Mouse (Mus musculus) heart, embryonic 15.5 days (tissue): ENCODE results near the gene Emilin3. TPM values are rescaled to one million over a fixed set of nuclear protein-coding genes. Genes with fewer than 3 reads are reported as not detected.

Experiments
- ATAC-seq: fragments of 200-750 bp; cut with Nextera tagmentation; replicated peaks from 2 replicates; pipeline ENCODE4 v1.8.0; 2017; ENCODE audit warnings: low read depth, moderate TSS enrichment; ENCODE audit not compliant: insufficient number of reproducible peaks, insufficient read depth, low FRiP score
- H3K27ac ChIP-seq: fragments of 300-500 bp; sonication (generic); 2 replicates; pipeline ENCODE4 v1.5.1; 2015; ENCODE audit warnings: mild to moderate bottlenecking, inconsistent platforms
- H3K27me3 ChIP-seq: fragments of 300-500 bp; sonication (generic); 2 replicates; pipeline ENCODE4 v1.6.1; 2015; ENCODE audit warnings: inconsistent platforms
- H3K36me3 ChIP-seq: fragments of 300-500 bp; sonication (generic); 2 replicates; pipeline ENCODE4 v1.6.1; 2015; ENCODE audit warnings: mild to moderate bottlenecking, inconsistent platforms
- H3K4me1 ChIP-seq: fragments of 300-500 bp; sonication (generic); replicated peaks from 2 replicates; pipeline ENCODE4 v1.6.1; 2015; ENCODE audit warnings: inconsistent platforms
- H3K4me2 ChIP-seq: fragments of 300-500 bp; sonication (generic); 2 replicates; pipeline ENCODE4 v1.6.1; 2015; ENCODE audit warnings: inconsistent platforms, mild to moderate bottlenecking, moderate library complexity
- H3K4me3 ChIP-seq: fragments of 300-500 bp; sonication (generic); 2 replicates; pipeline ENCODE4 v1.5.1; 2015; ENCODE audit warnings: mild to moderate bottlenecking, inconsistent platforms
- H3K9ac ChIP-seq: fragments of 300-500 bp; sonication (generic); 2 replicates; pipeline ENCODE4 v1.6.1; 2015; ENCODE audit warnings: mild to moderate bottlenecking, inconsistent platforms
- H3K9me3 ChIP-seq: fragments of 300-500 bp; sonication (generic); replicated peaks from 2 replicates; pipeline ENCODE4 v1.6.1; 2016; ENCODE audit warnings: inconsistent platforms
- WGBS: fragments of 180-500 bp; shearing (Covaris S2); methylation state at CpG from one replicate; pipeline ENCODE4 v1.1.7; 2015; ENCODE audit warnings: mixed read lengths; 5-methylcytosine and 5-hydroxymethylcytosine counted together
- polyA plus RNA-seq: library from polyadenylated mRNA; unstranded; fragments of >200 nt; fragmentation: Nextera tagmentation; extraction: Ambion mirVana; gene quantifications from 2 replicates; pipeline ENCODE4 v1.2.1, GENCODE M21; 2015

Emilin3 gene
- polyA plus RNA-seq, 1 experiment from 2014 or later = 1.7 TPM

DNA sequence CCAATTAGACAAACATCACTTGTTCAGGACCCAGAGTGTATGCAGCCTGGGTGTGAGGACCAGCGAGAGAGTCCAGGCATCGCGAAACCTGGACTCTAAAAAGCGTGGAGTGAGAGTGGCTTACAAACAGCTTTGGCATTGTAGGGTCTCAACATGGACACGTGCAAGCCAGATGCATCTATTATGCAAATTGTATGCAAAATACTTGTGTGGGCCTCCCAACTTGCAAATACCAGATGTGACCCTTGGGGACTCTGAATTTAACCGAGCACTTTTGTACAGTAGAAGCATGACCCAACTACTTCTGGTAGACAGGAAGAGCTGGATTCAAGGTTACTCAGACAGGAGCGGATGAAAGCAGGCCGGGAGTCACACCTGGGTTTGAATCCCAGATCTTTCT, 4.6 kb upstream of the Emilin3 start:
- peaks cover 40% of the 10 kb centered on the region for H3K27me3 ChIP-seq
- no peak overlapping the region for H3K4me3 ChIP-seq
- no peak for ATAC-seq
- H3K4me1 ChIP-seq = peaks cover 29% of the 10 kb centered on the region
- H3K9ac ChIP-seq = no peak overlapping the region
- H3K36me3 ChIP-seq = no peaks in the 10 kb centered on the region
- no peak overlapping the region for H3K4me2 ChIP-seq
- H3K27ac ChIP-seq = no peak overlapping the region
- H3K9me3 ChIP-seq = no peaks in the 10 kb centered on the region
- 85% methylated on average over 8 of the region's 8 CpGs for WGBS

DNA sequence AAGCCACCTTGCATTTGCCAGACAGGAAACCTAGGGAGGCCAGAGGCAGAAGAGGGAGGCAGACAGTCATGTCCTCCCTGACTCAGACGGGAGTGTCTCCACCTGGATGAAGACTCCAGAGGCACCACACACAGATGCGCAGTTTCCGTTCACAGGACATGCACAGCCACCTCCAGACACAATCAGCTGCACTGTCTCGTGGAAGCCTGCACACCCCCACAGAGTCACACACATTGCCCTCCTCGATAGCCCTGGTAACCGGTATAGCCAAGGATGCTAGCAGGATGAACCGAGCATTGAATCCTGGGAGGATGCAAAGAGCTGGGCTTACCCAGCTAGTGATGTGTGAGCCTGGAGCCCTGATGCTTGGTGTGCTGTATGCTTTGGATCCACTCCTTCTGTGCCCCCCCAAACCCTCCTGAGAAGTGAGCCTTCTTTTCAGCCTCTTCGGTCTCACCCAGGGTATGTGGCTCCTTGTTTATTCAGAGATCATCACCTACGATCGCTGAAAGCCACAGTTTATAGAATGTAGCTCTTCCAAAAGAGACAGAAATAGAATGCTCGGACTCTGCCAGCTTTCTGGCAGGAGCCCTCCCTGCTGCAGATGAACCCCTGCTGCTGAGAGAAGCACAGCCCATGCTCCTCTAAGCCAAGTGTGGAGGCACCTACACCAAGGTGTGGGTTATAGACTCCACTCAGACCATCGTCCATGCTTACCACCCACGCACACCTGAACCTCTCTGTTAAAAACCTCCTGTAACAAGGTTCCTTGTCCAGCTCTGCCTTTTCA, 3.9 kb upstream of the Emilin3 start:
- no peak overlapping the region for H3K9ac ChIP-seq
- H3K27me3 ChIP-seq = peaks cover 47% of the 10 kb centered on the region
- ATAC-seq = no peak
- H3K27ac ChIP-seq = no peak overlapping the region
- peaks cover 33% of the 10 kb centered on the region for H3K4me1 ChIP-seq
- H3K36me3 ChIP-seq = no peaks in the 10 kb centered on the region
- WGBS = 54% methylated on average over 13 of the region's 13 CpGs
- no peaks in the 10 kb centered on the region for H3K9me3 ChIP-seq
- no peak overlapping the region for H3K4me3 ChIP-seq
- peak overlapping the region; percentile 32 for H3K4me2 ChIP-seq

DNA sequence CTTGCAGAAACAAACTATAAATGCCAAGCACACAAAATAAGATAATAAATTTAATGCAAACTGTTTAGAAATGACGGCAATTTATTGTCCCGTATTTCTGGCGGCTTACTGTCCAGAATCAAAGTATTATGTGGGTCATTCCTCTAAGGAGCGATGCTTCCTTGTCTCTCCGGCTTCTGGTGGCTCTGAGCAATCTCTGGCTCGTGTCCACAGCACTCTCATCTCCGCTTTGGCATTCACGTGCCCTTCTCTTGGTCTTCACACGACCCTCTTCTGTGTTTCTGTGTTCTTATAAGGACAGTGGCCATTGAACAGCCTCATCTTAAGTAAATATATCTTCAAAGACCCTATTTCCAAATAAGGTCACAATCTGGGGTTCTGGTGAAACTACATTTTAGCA, 2.5 kb upstream of the Emilin3 start:
- Histone ChIP-seq H3K4me1 (peaks cover 33% of the 10 kb centered on the region), H3K4me3 (no peak overlapping the region), H3K4me2 (no peak overlapping the region), H3K36me3 (no peaks in the 10 kb centered on the region), H3K9me3 (no peaks in the 10 kb centered on the region), H3K9ac (no peak overlapping the region), H3K27me3 (peaks cover 61% of the 10 kb centered on the region), H3K27ac (no peak overlapping the region)
- ATAC-seq = no peak
- WGBS = 75% methylated on average over 9 of the region's 9 CpGs

DNA sequence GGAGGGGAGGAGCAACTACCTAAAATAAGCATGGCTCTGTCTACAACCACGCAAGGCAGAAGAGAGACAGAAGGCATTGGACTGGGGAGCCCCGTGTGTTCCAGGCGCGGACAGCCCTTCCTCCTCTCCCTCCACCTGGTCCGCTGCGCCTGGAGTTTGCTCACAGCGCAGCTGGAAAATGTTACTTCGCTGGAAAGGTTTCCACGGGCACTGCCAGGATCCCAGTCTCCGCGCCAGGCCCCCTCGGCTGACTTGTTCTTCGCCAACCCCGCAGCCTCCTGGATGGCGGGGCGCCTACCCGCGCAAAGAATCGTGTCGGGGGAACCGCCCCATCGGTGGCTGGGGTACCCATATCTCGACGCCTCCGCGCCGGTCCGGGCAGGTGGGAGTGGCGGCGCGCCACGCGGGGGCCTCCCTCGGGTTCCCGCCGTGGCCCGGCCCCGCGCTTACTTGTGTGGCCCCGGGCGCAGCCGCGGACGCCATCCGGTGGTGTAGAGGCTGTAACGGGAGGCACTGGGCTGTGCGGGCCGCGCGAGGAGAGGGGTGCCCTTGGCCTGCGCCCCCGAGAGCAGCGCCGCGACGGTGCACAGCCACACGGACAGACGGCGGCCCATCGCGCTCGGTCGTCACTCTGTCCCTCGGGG, 448 bp downstream of the Emilin3 start:
- Histone ChIP-seq H3K9ac (peak overlapping the region; percentile 51), H3K27ac (no peak overlapping the region), H3K36me3 (no peaks in the 10 kb centered on the region), H3K27me3 (peaks cover 85% of the 10 kb centered on the region), H3K9me3 (no peaks in the 10 kb centered on the region), H3K4me2 (peak overlapping the region; percentile 91), H3K4me3 (peak overlapping the region; percentile 56), H3K4me1 (peaks cover 38% of the 10 kb centered on the region)
- under 1% methylated on average over 62 of the region's 64 CpGs for WGBS
- peak; percentile 38 for ATAC-seq

DNA sequence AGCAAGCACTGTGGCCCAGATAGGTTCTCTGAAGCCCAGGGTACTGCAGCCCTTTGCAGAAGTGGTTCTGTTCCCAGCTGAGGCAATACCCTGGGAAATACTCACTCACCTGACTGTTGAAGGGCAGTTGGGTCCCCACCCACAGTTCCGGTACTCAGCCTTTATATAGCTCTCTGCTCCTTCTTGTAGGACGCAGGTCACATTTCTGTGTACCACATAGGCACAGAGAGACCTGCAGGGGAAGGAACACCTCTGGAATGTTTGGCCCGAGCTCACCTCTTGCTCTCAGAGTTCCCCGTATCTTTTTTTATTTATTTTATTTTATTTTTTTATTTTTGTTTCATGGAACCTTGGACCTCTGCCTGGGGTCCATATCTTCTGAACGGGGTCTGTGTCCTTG, 1.5 kb downstream of the Emilin3 start:
- Histone ChIP-seq H3K4me2 (no peak overlapping the region), H3K27me3 (peaks cover 83% of the 10 kb centered on the region), H3K9me3 (no peaks in the 10 kb centered on the region), H3K9ac (no peak overlapping the region), H3K27ac (no peak overlapping the region), H3K4me1 (peaks cover 29% of the 10 kb centered on the region), H3K36me3 (no peaks in the 10 kb centered on the region), H3K4me3 (no peak overlapping the region)
- ATAC-seq = no peak
- WGBS = 78% methylated on average over 5 of the region's 5 CpGs

DNA sequence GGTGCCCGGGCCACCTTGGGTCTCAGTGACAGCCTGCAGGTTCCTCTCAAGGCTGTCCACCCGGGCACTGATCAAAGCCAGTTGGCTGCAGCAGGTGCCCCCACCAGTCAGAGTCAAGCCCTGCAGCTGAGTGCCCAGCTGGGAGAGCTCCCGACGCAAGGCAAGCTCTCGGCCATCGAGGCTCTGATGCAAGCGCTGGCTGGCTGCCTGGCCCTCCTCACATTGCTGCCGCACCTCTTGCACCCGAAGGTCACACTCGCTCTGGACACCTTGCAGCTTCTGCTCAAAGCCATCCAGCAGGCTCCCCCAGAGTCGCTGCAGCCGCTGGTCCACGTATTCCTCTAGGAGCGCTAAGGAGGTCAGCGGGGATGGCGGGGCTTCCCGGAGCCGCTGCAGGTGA, 3.5 kb downstream of the Emilin3 start:
- Histone ChIP-seq H3K4me1 (peaks cover 19% of the 10 kb centered on the region), H3K27ac (no peak overlapping the region), H3K9me3 (no peaks in the 10 kb centered on the region), H3K27me3 (peaks cover 63% of the 10 kb centered on the region), H3K36me3 (no peaks in the 10 kb centered on the region), H3K9ac (no peak overlapping the region), H3K4me3 (no peak overlapping the region), H3K4me2 (no peak overlapping the region)
- ATAC-seq = no peak
- 52% methylated on average over 18 of the region's 18 CpGs for WGBS

DNA sequence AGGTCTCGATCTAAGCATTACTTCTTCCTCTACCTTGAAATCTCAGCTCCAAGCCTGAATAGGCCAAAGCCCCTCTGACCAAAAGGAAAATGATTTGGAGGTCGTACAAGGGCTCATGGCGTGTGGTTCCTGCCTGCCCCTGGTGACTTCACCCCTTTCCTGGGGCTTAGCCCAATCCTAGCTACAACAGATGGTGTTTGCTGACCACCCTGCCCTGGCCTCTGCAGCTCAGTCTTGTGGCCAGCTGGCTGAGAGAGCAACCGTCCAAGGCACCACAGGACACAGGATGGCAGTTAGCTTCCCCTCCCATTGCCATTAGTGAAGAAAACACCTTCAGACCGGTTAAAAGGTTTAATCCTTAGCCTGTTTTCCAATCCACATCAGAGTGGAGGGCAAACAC, 6.0 kb downstream of the Emilin3 start:
- Histone ChIP-seq H3K9me3 (no peaks in the 10 kb centered on the region), H3K27me3 (peaks cover 39% of the 10 kb centered on the region), H3K4me1 (peaks cover 10% of the 10 kb centered on the region), H3K36me3 (no peaks in the 10 kb centered on the region), H3K4me3 (no peak overlapping the region), H3K9ac (no peak overlapping the region), H3K27ac (no peak overlapping the region), H3K4me2 (no peak overlapping the region)
- 80% methylated on average over 5 of the region's 5 CpGs for WGBS
- no peak for ATAC-seq

DNA sequence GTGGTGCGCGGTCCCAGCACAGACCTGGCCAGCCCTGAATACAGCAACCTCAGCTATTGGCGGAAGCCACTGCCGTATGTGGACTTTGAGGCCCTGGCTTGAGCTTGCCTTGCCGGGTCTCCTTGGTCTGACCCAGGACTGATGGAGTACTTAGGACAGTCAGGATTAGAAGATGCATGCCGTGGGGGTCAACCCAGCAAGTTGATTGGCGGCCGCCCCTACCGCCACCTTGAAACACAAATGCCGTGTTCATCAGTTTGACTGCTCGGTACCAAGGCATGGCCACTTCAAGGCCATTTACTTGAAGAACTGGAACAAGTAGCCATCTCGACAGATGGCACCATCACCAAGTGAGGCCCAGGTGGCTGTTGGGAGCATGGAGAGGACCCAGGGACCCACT, 6.8 kb downstream of the Emilin3 start:
- H3K9ac ChIP-seq = no peak overlapping the region
- no peak overlapping the region for H3K4me2 ChIP-seq
- H3K36me3 ChIP-seq = no peaks in the 10 kb centered on the region
- peaks cover 10% of the 10 kb centered on the region for H3K4me1 ChIP-seq
- H3K27me3 ChIP-seq = peaks cover 31% of the 10 kb centered on the region
- no peak overlapping the region for H3K4me3 ChIP-seq
- 89% methylated on average over 12 of the region's 12 CpGs for WGBS
- no peaks in the 10 kb centered on the region for H3K9me3 ChIP-seq
- H3K27ac ChIP-seq = no peak overlapping the region
- ATAC-seq = no peak

DNA sequence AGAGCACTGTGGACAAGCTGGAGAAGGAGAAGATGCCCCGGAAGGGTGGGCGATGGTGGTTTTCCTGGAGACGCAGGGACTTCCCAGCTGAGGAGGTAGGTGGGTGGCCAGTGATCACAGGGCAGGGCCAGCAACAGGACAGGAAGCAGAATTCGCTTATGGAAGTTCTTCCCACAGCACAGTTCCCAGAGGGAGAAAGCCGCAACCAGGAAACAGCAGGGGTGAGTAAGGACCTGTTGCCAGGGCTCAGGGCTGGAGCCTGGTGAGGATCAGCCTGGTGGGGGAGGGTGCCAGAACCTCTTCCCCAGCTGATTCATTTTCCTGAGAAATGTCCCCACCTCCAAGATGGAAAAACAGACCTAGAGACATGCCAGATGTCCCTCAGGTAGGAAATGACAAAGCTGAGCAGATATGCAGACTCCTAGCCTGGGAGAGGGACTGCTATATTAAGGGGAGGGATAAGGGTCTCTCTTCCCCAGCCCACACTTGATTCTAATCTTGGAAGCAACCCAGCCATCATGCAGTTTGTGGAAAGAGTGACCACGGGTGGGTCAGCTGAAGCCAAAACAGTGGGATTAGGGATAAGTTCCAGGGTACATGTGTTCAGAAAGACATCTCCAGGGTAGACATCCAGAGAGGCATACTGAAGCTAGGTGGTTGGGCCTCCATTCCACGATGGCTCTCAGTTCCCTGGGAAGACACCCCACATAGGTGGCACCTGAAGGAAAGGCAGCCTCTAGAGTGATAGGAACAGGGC, 10.3 kb downstream of the Emilin3 start:
- ATAC-seq = no peak
- H3K36me3 ChIP-seq = no peaks in the 10 kb centered on the region
- WGBS = 63% methylated on average over 7 of the region's 7 CpGs
- H3K4me1 ChIP-seq = peaks cover 5% of the 10 kb centered on the region; the same call in 1 of the 2 replicates
- no peak overlapping the region for H3K27ac ChIP-seq
- H3K27me3 ChIP-seq = no peaks in the 10 kb centered on the region
- no peak overlapping the region for H3K4me3 ChIP-seq
- no peak overlapping the region for H3K9ac ChIP-seq
- no peak overlapping the region for H3K4me2 ChIP-seq
- H3K9me3 ChIP-seq = no peaks in the 10 kb centered on the region

DNA sequence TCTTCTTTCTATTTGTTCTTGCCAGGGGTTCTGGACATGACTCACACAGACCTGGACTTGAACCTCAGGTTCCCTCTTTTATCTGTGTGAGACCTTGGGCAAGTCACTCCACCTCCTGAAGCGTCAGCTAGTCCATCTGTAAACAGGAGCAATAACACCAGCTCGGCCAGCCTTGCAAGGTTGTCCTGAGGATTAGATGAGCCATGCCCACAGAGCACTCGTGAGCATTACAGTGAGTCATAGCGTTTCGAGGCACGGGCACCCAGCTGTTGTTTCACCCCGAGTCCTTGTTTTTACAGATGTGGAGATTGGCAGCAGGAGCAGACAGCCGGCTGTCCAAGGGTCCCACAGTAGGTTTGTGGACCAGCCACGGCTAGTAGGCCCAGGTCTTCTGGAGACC, 20.4 kb downstream of the Emilin3 start:
- Histone ChIP-seq H3K27me3 (no peaks in the 10 kb centered on the region; the same call in 1 of the 2 replicates), H3K4me3 (no peak overlapping the region), H3K9me3 (no peaks in the 10 kb centered on the region), H3K9ac (no peak overlapping the region), H3K36me3 (no peaks in the 10 kb centered on the region), H3K4me2 (no peak overlapping the region), H3K4me1 (peaks cover 11% of the 10 kb centered on the region), H3K27ac (no peak overlapping the region)
- ATAC-seq = no peak
- 82% methylated on average over 9 of the region's 9 CpGs for WGBS

DNA sequence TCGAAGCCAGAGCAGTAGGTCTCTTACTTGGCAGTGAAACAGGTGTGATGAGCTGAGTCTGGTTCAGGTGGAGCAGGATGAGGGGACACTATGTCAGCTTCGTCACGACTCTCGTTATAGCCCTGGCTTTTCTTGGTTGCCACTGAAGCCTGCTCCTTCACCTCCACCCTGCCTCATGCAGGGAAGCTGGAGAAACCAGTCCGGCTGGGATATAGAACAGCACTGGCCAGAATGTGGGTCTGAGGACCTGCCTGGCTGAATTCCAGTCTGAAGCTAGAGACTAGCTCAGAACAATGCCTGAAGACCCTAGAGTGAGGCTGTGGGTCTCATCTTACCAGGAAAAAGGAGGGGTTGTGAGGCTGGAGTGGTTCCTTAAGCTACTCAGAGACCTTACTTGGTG, 21.1 kb downstream of the Emilin3 start:
- H3K4me3 ChIP-seq = no peak overlapping the region
- H3K27me3 ChIP-seq = no peaks in the 10 kb centered on the region; the same call in 1 of the 2 replicates
- WGBS = 72% methylated on average over 5 of the region's 5 CpGs
- H3K9me3 ChIP-seq = no peaks in the 10 kb centered on the region
- H3K27ac ChIP-seq = no peak overlapping the region
- H3K36me3 ChIP-seq = no peaks in the 10 kb centered on the region
- no peak for ATAC-seq
- H3K4me1 ChIP-seq = peaks cover 11% of the 10 kb centered on the region
- no peak overlapping the region for H3K4me2 ChIP-seq
- no peak overlapping the region for H3K9ac ChIP-seq
